Mouse (Mus musculus): Measurements from ENCODE around the gene Arhgap27. TPM values are rescaled to one million over a fixed set of nuclear protein-coding genes. Genes with fewer than 3 reads are reported as not detected.

The Arhgap27 gene
- total RNA-seq, 1 experiment: 8.2 TPM

- peaks cover 70% of the 10 kb centered on the region for H3K36me3 ChIP-seq (ENCODE audit: control insufficient read depth, insufficient read depth, low read length, poor library complexity, severe bottlenecking)
- DNase-seq (ENCODE audit: low read depth, low spot score): no peak
- no peak overlapping the region for H3K4me3 ChIP-seq (ENCODE audit: insufficient read depth in 1 of 2, low read depth in 1 of 2, low read length in 2 of 2, poor library complexity in 1 of 2, severe bottlenecking in 1 of 2)
- H3K4me1 ChIP-seq (ENCODE audit: control insufficient read depth in 2 of 2, insufficient read depth in 2 of 2, low read length in 2 of 2, poor library complexity in 1 of 2): peaks cover 0 to 4% of the 10 kb centered on the region in 2 experiments; a peak in 1 of 4 replicates
- in situ Hi-C loops (cut with MboI; ENCODE audit: low sequenced_read_pairs in 2 of 2, unreplicated experiment in 2 of 2): no loop called here
- H3K9me3 ChIP-seq (ENCODE audit: control insufficient read depth, insufficient read depth, low read depth, low read length): no peaks in the 10 kb centered on the region
- H3K27ac ChIP-seq (ENCODE audit: insufficient read depth, low read depth, low read length, poor library complexity, severe bottlenecking): no peak overlapping the region
- H3K9ac ChIP-seq (ENCODE audit: insufficient read depth, low read depth, low read length, poor library complexity, severe bottlenecking): no peak overlapping the region
- TF ChIP-seq ZNF384 (IDR thresholded peaks at IDR 0.05; ENCODE audit: low read depth, low read length) (no peak), MAFK (IDR thresholded peaks at IDR 0.05; ENCODE audit: insufficient read depth, low read depth, low read length) (no peak), ZC3H11A (IDR thresholded peaks at IDR 0.05; ENCODE audit: borderline replicate concordance, low read depth, low read length) (no peak), CHD2 (IDR thresholded peaks at IDR 0.05; ENCODE audit: low read depth, low read length) (no peak), HCFC1 (IDR thresholded peaks at IDR 0.05; ENCODE audit: borderline replicate concordance, insufficient read depth, low read length) (no peak)
These were observed 9.1 kb upstream of the Arhgap27 start for GRCm38 (mm10) chr11:103372561-103372960.

- Histone ChIP-seq H3K27ac (ENCODE audit: insufficient read depth, low read depth, low read length, poor library complexity, severe bottlenecking) (no peak overlapping the region), H3K9ac (ENCODE audit: insufficient read depth, low read depth, low read length, poor library complexity, severe bottlenecking) (no peak overlapping the region), H3K4me1 (ENCODE audit: control insufficient read depth in 2 of 2, insufficient read depth in 2 of 2, low read length in 2 of 2, poor library complexity in 1 of 2) (peaks cover 0 to 4% of the 10 kb centered on the region in 2 experiments; a peak in 1 of 4 replicates), H3K4me3 (ENCODE audit: insufficient read depth in 1 of 2, low read depth in 1 of 2, low read length in 2 of 2, poor library complexity in 1 of 2, severe bottlenecking in 1 of 2) (no peak overlapping the region), H3K9me3 (ENCODE audit: control insufficient read depth, insufficient read depth, low read depth, low read length) (no peaks in the 10 kb centered on the region), H3K36me3 (ENCODE audit: control insufficient read depth, insufficient read depth, low read length, poor library complexity, severe bottlenecking) (peaks cover 70% of the 10 kb centered on the region)
- DNase-seq (ENCODE audit: low read depth, low spot score): no peak
- in situ Hi-C loops (cut with MboI; ENCODE audit: low sequenced_read_pairs in 2 of 2, unreplicated experiment in 2 of 2): no loop called here
- TF ChIP-seq CHD2 (IDR thresholded peaks at IDR 0.05; ENCODE audit: low read depth, low read length) (no peak), HCFC1 (IDR thresholded peaks at IDR 0.05; ENCODE audit: borderline replicate concordance, insufficient read depth, low read length) (no peak), ZC3H11A (IDR thresholded peaks at IDR 0.05; ENCODE audit: borderline replicate concordance, low read depth, low read length) (no peak), MAFK (IDR thresholded peaks at IDR 0.05; ENCODE audit: insufficient read depth, low read depth, low read length) (no peak), ZNF384 (IDR thresholded peaks at IDR 0.05; ENCODE audit: low read depth, low read length) (no peak)
These were observed 8.6 kb upstream of the Arhgap27 start for GRCm38 (mm10) chr11:103372068-103372467.

- Histone ChIP-seq H3K9ac (ENCODE audit: insufficient read depth, low read depth, low read length, poor library complexity, severe bottlenecking) (no peak overlapping the region), H3K9me3 (ENCODE audit: control insufficient read depth, insufficient read depth, low read depth, low read length) (no peaks in the 10 kb centered on the region), H3K4me1 (ENCODE audit: control insufficient read depth in 2 of 2, insufficient read depth in 2 of 2, low read length in 2 of 2, poor library complexity in 1 of 2) (peaks cover 0 to 4% of the 10 kb centered on the region in 2 experiments; a peak in 1 of 4 replicates), H3K36me3 (ENCODE audit: control insufficient read depth, insufficient read depth, low read length, poor library complexity, severe bottlenecking) (peaks cover 69% of the 10 kb centered on the region), H3K4me3 (ENCODE audit: insufficient read depth in 1 of 2, low read depth in 1 of 2, low read length in 2 of 2, poor library complexity in 1 of 2, severe bottlenecking in 1 of 2) (no peak overlapping the region), H3K27ac (ENCODE audit: insufficient read depth, low read depth, low read length, poor library complexity, severe bottlenecking) (no peak overlapping the region)
- TF ChIP-seq ZC3H11A (IDR thresholded peaks at IDR 0.05; ENCODE audit: borderline replicate concordance, low read depth, low read length): no peak
- in situ Hi-C loops (cut with MboI; ENCODE audit: low sequenced_read_pairs in 2 of 2, unreplicated experiment in 2 of 2): no loop called here
- no peak for DNase-seq (ENCODE audit: low read depth, low spot score)
These were observed 7.7 kb upstream of the Arhgap27 start for GRCm38 (mm10) chr11:103371222-103371539.

GRCm38 (mm10) chr11:103370397-103371221 is 7.1 kb upstream of the Arhgap27 start:
- peaks cover 0 to 4% of the 10 kb centered on the region in 2 experiments; a peak in 1 of 4 replicates for H3K4me1 ChIP-seq (ENCODE audit: control insufficient read depth in 2 of 2, insufficient read depth in 2 of 2, low read length in 2 of 2, poor library complexity in 1 of 2)
- in situ Hi-C loops (cut with MboI; ENCODE audit: low sequenced_read_pairs in 2 of 2, unreplicated experiment in 2 of 2): no loop called here
- TF ChIP-seq HCFC1 (IDR thresholded peaks at IDR 0.05; ENCODE audit: borderline replicate concordance, insufficient read depth, low read length): no peak
- TF ChIP-seq ZC3H11A (IDR thresholded peaks at IDR 0.05; ENCODE audit: borderline replicate concordance, low read depth, low read length): no peak
- no peak for TF ChIP-seq ZNF384 (IDR thresholded peaks at IDR 0.05; ENCODE audit: low read depth, low read length)
- TF ChIP-seq MAFK (IDR thresholded peaks at IDR 0.05; ENCODE audit: insufficient read depth, low read depth, low read length): no peak
- TF ChIP-seq CHD2 (IDR thresholded peaks at IDR 0.05; ENCODE audit: low read depth, low read length): no peak
- no peak overlapping the region for H3K27ac ChIP-seq (ENCODE audit: insufficient read depth, low read depth, low read length, poor library complexity, severe bottlenecking)
- DNase-seq (ENCODE audit: low read depth, low spot score): no peak
- no peak overlapping the region for H3K4me3 ChIP-seq (ENCODE audit: insufficient read depth in 1 of 2, low read depth in 1 of 2, low read length in 2 of 2, poor library complexity in 1 of 2, severe bottlenecking in 1 of 2)
- no peak overlapping the region for H3K9ac ChIP-seq (ENCODE audit: insufficient read depth, low read depth, low read length, poor library complexity, severe bottlenecking)
- H3K9me3 ChIP-seq (ENCODE audit: control insufficient read depth, insufficient read depth, low read depth, low read length): no peaks in the 10 kb centered on the region
- peaks cover 69% of the 10 kb centered on the region for H3K36me3 ChIP-seq (ENCODE audit: control insufficient read depth, insufficient read depth, low read length, poor library complexity, severe bottlenecking)
